ENCODE assay signal across 13 mouse cellular contexts in genomic region chr1:64036881-64037452, GRCm38 (mm10).
DNase-seq lines count a peak whose midpoint lies in the region; ATAC-seq and TF ChIP-seq lines count a peak whose summit lies in the region.
"Had no signal": no experiment of that assay in that cellular context is flagged by ENCODE, and none has a peak within 500 bp of the region (broad histone marks: within the 10 kb centered on the region; RNA-seq: fewer than 3 reads in every experiment).

No protein-coding gene starts in this region.

- no peaks in the 10 kb centered on the region for H3K9me3 ChIP-seq in intestine, embryonic 16.5 days (ENCODE audit: control insufficient read depth, low read length)
- H3K9me3 ChIP-seq in lung, postnatal 0 days (ENCODE audit: low read length) = no peaks in the 10 kb centered on the region
- H3K9me3 ChIP-seq: hindbrain, embryonic 10.5 days had no signal

- H3K4me1 ChIP-seq in brown adipose tissue, adult 24 weeks (ENCODE audit: control insufficient read depth, insufficient read depth, insufficient read length, low read length) = peaks cover 32% of the 10 kb centered on the region
- peaks cover 20% of the 10 kb centered on the region; the same call in 1 of the 2 replicates for H3K4me1 ChIP-seq in intestine, embryonic 16.5 days (ENCODE audit: control insufficient read depth, insufficient read depth, low read length)
- H3K4me1 ChIP-seq in lung, postnatal 0 days (ENCODE audit: insufficient read depth, low read depth, low read length) = peaks cover 11% of the 10 kb centered on the region; the same call in 1 of the 2 replicates

- H3K4me2 ChIP-seq in intestine, embryonic 16.5 days (ENCODE audit: low read depth, low read length) = no peak overlapping the region
- H3K4me2 ChIP-seq in lung, postnatal 0 days (replicated peaks; ENCODE audit: low read depth, low read length) = no peak overlapping the region

- H3K36me3 ChIP-seq in intestine, embryonic 16.5 days (ENCODE audit: control insufficient read depth, insufficient read depth, low read length) = no peaks in the 10 kb centered on the region; the same call in 1 of the 2 replicates
- H3K36me3 ChIP-seq in lung, postnatal 0 days (ENCODE audit: insufficient read depth, low read length) = 0 out of 2 replicates have a peak, but pooled peaks cover 6% of the 10 kb centered on the region

- DNase-seq in kidney, adult 9 months = peak; percentile 20
- DNase-seq in kidney, postnatal 4 days = no peak
- DNase-seq in lung, postnatal 0 days (ENCODE audit: low spot score) = peak; percentile 79
- DNase-seq in urinary bladder, postnatal 25 days (ENCODE audit: low spot score) = no peak
- DNase-seq in testis, postnatal 10 days (ENCODE audit: low spot score) = no peak
- no peak for DNase-seq in retina, embryonic 14.5 days (ENCODE audit: low spot score)
- DNase-seq: adrenal gland, adult 8-10 months; forebrain, postnatal 0 days; layer of hippocampus, postnatal 36 days; midbrain, embryonic 14.5 days had no signal

- ATAC-seq in intestine, embryonic 16.5 days = peak; percentile 55
- peak; percentile 67 for ATAC-seq in lung, postnatal 0 days
- ATAC-seq: forebrain, postnatal 0 days had no signal

- H3K4me3 ChIP-seq in brown adipose tissue, adult 24 weeks (ENCODE audit: insufficient read depth, low read depth, low read length) = no peak overlapping the region
- no peak overlapping the region for H3K4me3 ChIP-seq in intestine, embryonic 16.5 days (ENCODE audit: low read length)
- H3K4me3 ChIP-seq in lung, postnatal 0 days (ENCODE audit: low read depth, low read length) = no peak overlapping the region
- H3K4me3 ChIP-seq: hindbrain, embryonic 10.5 days had no signal

- H3K27me3 ChIP-seq in intestine, embryonic 16.5 days (replicated peaks; ENCODE audit: control insufficient read depth, insufficient read depth, low read length) = no peaks in the 10 kb centered on the region
- H3K27me3 ChIP-seq in lung, postnatal 0 days (replicated peaks; ENCODE audit: insufficient read depth, low read length) = no peaks in the 10 kb centered on the region

- 0 out of 2 replicates have a peak, but pooled peaks have one; percentile 4 for TF ChIP-seq CTCF in lung, postnatal 0 days (IDR thresholded peaks at IDR 0.05)

- 0 out of 2 replicates have a peak overlapping the region, but pooled peaks have one; percentile 0 for H3K27ac ChIP-seq in brown adipose tissue, adult 24 weeks (replicated peaks; ENCODE audit: low read depth, low read length)
- H3K27ac ChIP-seq in intestine, embryonic 16.5 days (ENCODE audit: low read length) = peak overlapping the region; percentile 34; the same call in 1 of the 2 replicates
- H3K27ac ChIP-seq in lung, postnatal 0 days (ENCODE audit: low read length) = peak overlapping the region; percentile 63; the same call in 1 of the 2 replicates

- no peak overlapping the region for H3K9ac ChIP-seq in intestine, embryonic 16.5 days (ENCODE audit: low read depth, low read length)
- no peak overlapping the region for H3K9ac ChIP-seq in lung, postnatal 0 days (replicated peaks; ENCODE audit: low read depth)
- H3K9ac ChIP-seq: forebrain, postnatal 0 days had no signal

- TF ChIP-seq EP300 in lung, postnatal 0 days (IDR thresholded peaks at IDR 0.05) = peak; percentile 99

- 73% methylated on average over 7 of the region's 7 CpGs for whole genome bisulfite sequencing in intestine, embryonic 16.5 days
- whole genome bisulfite sequencing in lung, postnatal 0 days = 67% methylated on average over 7 of the region's 7 CpGs

Comparison
In these comparisons a context has a peak if more than half of its experiments do, and no peak if none do; other contexts are left out.
1. DNase-seq: peak in kidney, adult 9 months (single experiment) and lung, postnatal 0 days (single experiment); none in kidney, postnatal 4 days (0 of 2), urinary bladder, postnatal 25 days (single experiment), testis, postnatal 10 days (single experiment) and retina, embryonic 14.5 days (single experiment).
2. H3K27ac ChIP-seq: peak in every context shown above with its lines; median percentile 63 in lung, postnatal 0 days; 34 in intestine, embryonic 16.5 days; 0 in brown adipose tissue, adult 24 weeks.